Mouse (Mus musculus) layer of hippocampus, postnatal 25 days (tissue): ENCODE results near the gene Scgb2b26. TPM values are rescaled to one million over a fixed set of nuclear protein-coding genes. Genes with fewer than 3 reads are reported as not detected.

ENCODE experiments used
- DNase-seq, 2 experiments: peaks; one replicate each; pipeline ENCODE4 v3.0.0; 2022; ENCODE audit warnings: mixed read lengths in 2 of 2, low spot score in 1 of 2; ENCODE audit errors: extremely low spot score in 1 of 2
- total RNA-seq, 2 experiments: library from RNA; stranded (reverse); gene quantifications; 2 replicates each; pipeline ENCODE4 v1.2.3; 2021

Scgb2b26 gene
- not detected for total RNA-seq

DNA sequence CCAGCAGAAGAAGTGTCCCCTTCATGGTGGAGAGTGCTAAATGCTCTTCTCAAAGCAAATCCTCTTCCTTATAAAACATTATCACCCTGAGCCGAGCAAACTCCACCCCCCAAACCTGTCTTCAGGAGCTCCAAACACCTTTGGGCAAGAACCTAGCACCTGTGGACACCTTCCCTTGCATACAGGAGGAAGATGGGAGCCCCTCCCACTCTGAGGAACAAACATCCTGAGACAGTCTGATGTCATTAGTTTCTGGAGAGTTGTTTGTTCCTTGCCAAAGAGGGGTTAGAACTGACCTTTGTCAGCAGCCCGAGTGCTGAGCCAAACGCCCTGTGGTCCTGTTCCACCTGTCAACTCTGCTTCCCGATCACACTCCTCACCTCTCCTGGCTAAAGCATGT lies at the start of gene Scgb2b26:
Gene Scgb2b26 (minus strand): TSS at position 101 of the 400 bp plus-strand sequence.
- DNase-seq: no peak

DNA sequence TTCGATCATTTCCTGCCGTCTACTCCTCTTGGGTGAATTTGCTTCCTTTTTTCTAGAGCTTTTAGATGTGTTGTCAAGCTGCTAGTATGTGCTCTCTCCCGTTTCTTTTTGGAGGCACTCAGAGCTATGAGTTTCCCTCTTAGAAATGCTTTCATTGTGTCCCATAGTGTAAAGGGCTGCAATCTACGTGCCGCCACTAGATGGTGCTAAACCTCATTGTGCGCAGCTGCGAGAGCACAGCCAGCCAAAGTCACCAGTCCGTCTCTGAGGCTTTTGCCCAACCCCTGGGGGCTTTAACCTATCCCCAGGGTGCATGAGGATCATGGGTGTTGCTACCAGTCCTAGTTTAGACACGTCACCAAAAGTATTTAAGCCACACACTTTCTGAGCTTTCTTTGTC lies 37.4 kb upstream of the Scgb2b26 start:
- DNase-seq: peak; percentile 6 to 30

DNA sequence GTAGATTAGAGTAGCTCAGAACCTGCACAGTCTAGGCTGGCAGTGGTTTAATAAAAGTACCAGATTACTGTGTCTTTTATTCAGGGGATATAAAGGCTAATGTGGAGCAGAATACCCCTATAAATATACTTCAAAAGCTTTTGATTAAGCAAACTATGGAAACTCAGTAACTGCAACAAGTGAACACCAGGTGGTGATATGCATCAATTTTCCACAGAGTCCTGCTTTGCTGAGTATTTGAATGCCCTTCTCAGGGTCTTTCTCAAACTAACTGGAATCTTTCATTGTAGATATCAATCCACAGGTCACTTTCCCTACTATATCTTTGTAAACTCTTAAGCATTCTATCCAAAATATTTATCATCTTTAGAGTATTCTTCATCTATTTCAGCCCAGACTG lies 41.9 kb downstream of the Scgb2b26 start:
- DNase-seq: no peak

DNA sequence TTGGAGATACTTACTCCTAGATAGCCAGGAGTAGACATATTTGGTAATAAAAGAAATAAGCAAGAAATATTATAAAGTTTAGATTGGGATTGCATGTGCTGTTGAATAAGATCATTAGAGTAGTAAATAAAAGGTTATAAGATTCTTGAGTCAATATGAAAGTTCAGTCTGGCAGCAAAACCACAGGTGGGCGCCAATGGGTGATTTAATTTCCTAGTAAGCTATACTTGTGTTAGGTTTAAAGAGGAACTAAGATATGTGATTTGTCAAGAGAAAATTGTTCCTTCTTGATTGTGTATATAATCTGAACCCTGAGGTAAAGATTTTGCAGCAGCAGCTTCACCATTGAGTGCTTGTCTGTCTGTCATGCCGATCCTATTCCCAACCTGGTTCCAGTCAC lies 44.0 kb downstream of the Scgb2b26 start:
- no peak for DNase-seq

DNA sequence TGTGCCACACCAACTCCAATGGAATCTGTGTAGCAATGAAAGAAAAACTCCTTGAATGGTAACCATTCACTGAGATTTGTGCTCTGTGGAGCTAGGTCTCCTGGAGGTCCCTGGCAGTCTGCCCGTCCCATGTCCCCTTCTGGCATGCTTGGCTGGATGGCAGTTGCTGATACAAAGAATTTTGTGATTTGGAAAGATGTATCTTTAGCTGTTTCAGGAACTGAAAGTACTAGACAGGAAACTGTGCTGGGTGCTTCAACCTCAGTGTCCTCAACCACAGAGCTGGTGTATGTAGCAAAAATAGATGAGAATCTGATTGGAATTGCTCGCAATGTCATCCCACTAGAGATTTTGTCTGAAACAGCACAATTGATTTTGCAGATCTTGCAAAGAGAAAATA lies 44.8 kb downstream of the Scgb2b26 start:
- DNase-seq: no peak

Other genes starting within 250 kb of the Scgb2b26 start
- not detected for gene Scgb2b24, start 205.7 kb downstream of the Scgb2b26 start, total RNA-seq
- gene Scgb1b24, start 201.2 kb downstream of the Scgb2b26 start, total RNA-seq: not detected
- not detected for gene Scgb2b27, start 68.9 kb upstream of the Scgb2b26 start, total RNA-seq
- not detected for gene Scgb1b27, start 76.4 kb upstream of the Scgb2b26 start, total RNA-seq
- gene Scgb1b30, start 150.4 kb upstream of the Scgb2b26 start, total RNA-seq: not detected
- 10 to 100 TPM; 12.3 to 16.6 TPM for gene Wtip, start 188.2 kb upstream of the Scgb2b26 start, total RNA-seq
- 10 to 100 TPM; 86.2 to 90.5 TPM for gene Uba2, start 224.6 kb upstream of the Scgb2b26 start, total RNA-seq